Mouse (Mus musculus) adrenal gland, adult 18-20 months (tissue): ENCODE measurements at regions not wholly inside any gene's neighbourhood (a gene's known extent, or its start where the extent isn't known, plus 50 kb on each side); places are given as distances from the start of the nearest gene placed in this dataset.

Experiments used
- DNase-seq, 2 experiments: peaks; one replicate each; pipeline ENCODE4 v3.0.0; 2021 to 2022; ENCODE audit warnings: low spot score in 2 of 2

- no peak for DNase-seq
Measured at GRCm38 (mm10) chr8:116141363-116141762, 363.4 kb upstream of the Dynlrb2 start.

GRCm38 (mm10) chr8:116139934-116140333, 364.8 kb upstream of the Dynlrb2 start:
- no peak for DNase-seq

GRCm38 (mm10) chr8:116137765-116138164, 367.0 kb upstream of the Dynlrb2 start:
- no peak for DNase-seq

- no peak for DNase-seq
Measured at GRCm38 (mm10) chr8:116133503-116133902, 371.3 kb upstream of the Dynlrb2 start.

- no peak for DNase-seq
Measured at GRCm38 (mm10) chr8:116133084-116133483, 371.7 kb upstream of the Dynlrb2 start.

GRCm38 (mm10) chr8:116120067-116120466, 384.7 kb upstream of the Dynlrb2 start:
- no peak for DNase-seq

GRCm38 (mm10) chr8:116117919-116118318, 386.9 kb upstream of the Dynlrb2 start:
- no peak for DNase-seq

GRCm38 (mm10) chr8:116116625-116117024, 388.1 kb upstream of the Dynlrb2 start:
- no peak for DNase-seq

GRCm38 (mm10) chr8:116115811-116116372, 388.9 kb upstream of the Dynlrb2 start:
- peak; percentile 15 to 44 for DNase-seq

- no peak for DNase-seq
Measured at GRCm38 (mm10) chr8:116114978-116115377, 389.8 kb upstream of the Dynlrb2 start.

GRCm38 (mm10) chr8:116114502-116114901, 390.3 kb upstream of the Dynlrb2 start:
- peak in 1 of 2 experiments; percentile 24 for DNase-seq

GRCm38 (mm10) chr8:116111168-116111567, 393.6 kb upstream of the Dynlrb2 start:
- no peak for DNase-seq

- DNase-seq, result no peak
Measured at GRCm38 (mm10) chr8:116096666-116097065, 389.1 kb upstream of the Maf start.

GRCm38 (mm10) chr8:116083156-116083555, 375.6 kb upstream of the Maf start:
- no peak for DNase-seq

- no peak for DNase-seq
Measured at GRCm38 (mm10) chr8:116078849-116079407, 371.3 kb upstream of the Maf start.

- peak in 1 of 2 experiments; percentile 14 for DNase-seq
Measured at GRCm38 (mm10) chr8:116071497-116071896, 363.9 kb upstream of the Maf start.

- no peak for DNase-seq
Measured at GRCm38 (mm10) chr8:116069538-116069937, 361.9 kb upstream of the Maf start.

- DNase-seq, result no peak
Measured at GRCm38 (mm10) chr8:116067978-116068375, 360.4 kb upstream of the Maf start.

GRCm38 (mm10) chr8:116067182-116067977, 359.8 kb upstream of the Maf start:
- DNase-seq, result no peak

- no peak for DNase-seq
Measured at GRCm38 (mm10) chr8:116065871-116066270, 358.3 kb upstream of the Maf start.

GRCm38 (mm10) chr8:116065327-116065726, 357.7 kb upstream of the Maf start:
- no peak for DNase-seq

GRCm38 (mm10) chr8:116064562-116064961, 357.0 kb upstream of the Maf start:
- no peak for DNase-seq
